Mouse (Mus musculus) CD4-positive, CD25-positive, alpha-beta regulatory T cell, adult 2 months (primary cell): Measurements from ENCODE around the gene Cd248.
"Not testable (repeated sequence)": the region's sequence is repeated elsewhere in the genome, so short reads cannot be mapped to it uniquely, and the experiment has no call there.

ENCODE experiments used
- DNase-seq: peaks from one replicate; pipeline ENCODE4 v3.0.0-alpha.2; 2012; ENCODE audit warnings: low read depth, low spot score

The Cd248 gene

GRCm38 (mm10) chr19:5073518-5073917, 5.6 kb downstream of the Cd248 start:
- DNase-seq, result no peak

GRCm38 (mm10) chr19:5079279-5079678, 11.4 kb downstream of the Cd248 start:
- no peak for DNase-seq

GRCm38 (mm10) chr19:5082005-5082404, 14.1 kb downstream of the Cd248 start:
- no peak for DNase-seq

- DNase-seq, result no peak
Observed at GRCm38 (mm10) chr19:5082596-5082995, 14.7 kb downstream of the Cd248 start.

GRCm38 (mm10) chr19:5083961-5084833, 16.3 kb downstream of the Cd248 start:
- no peak for DNase-seq

- DNase-seq, result no peak
Observed at GRCm38 (mm10) chr19:5084834-5085144, 16.9 kb downstream of the Cd248 start.

- DNase-seq, result peak; percentile 41
Observed at GRCm38 (mm10) chr19:5085145-5085863, 17.4 kb downstream of the Cd248 start, which contains the start of gene Tmem151a. TSS of gene Tmem151a (minus strand) at chr19:5085531.

GRCm38 (mm10) chr19:5086533-5086932, 18.7 kb downstream of the Cd248 start:
- not testable (repeated sequence) for DNase-seq

- peak; percentile 98 for DNase-seq
Observed at GRCm38 (mm10) chr19:5087884-5088728, 20.2 kb downstream of the Cd248 start, which contains the start of gene Yif1a. TSS of gene Yif1a (plus strand) at chr19:5088538.

GRCm38 (mm10) chr19:5089324-5089723, 21.4 kb downstream of the Cd248 start:
- DNase-seq, result no peak

GRCm38 (mm10) chr19:5092083-5092482, 24.2 kb downstream of the Cd248 start:
- DNase-seq, result no peak

GRCm38 (mm10) chr19:5093481-5094242, 25.8 kb downstream of the Cd248 start:
- DNase-seq, result no peak

GRCm38 (mm10) chr19:5094243-5094632, 26.4 kb downstream of the Cd248 start:
- DNase-seq, result peak; percentile 91

- no peak for DNase-seq
Observed at GRCm38 (mm10) chr19:5094746-5095417, 27.0 kb downstream of the Cd248 start.

- DNase-seq, result peak; percentile 48
Observed at GRCm38 (mm10) chr19:5095887-5096474, 28.1 kb downstream of the Cd248 start.

- DNase-seq, result no peak
Observed at GRCm38 (mm10) chr19:5097521-5098362, 29.9 kb downstream of the Cd248 start.

- peak; percentile 76 for DNase-seq
Observed at GRCm38 (mm10) chr19:5098363-5099143, 30.7 kb downstream of the Cd248 start, which contains the start of gene Cnih2. TSS of gene Cnih2 (minus strand) at chr19:5098521.

- DNase-seq, result peak; percentile 32
Observed at GRCm38 (mm10) chr19:5106074-5106473, 38.2 kb downstream of the Cd248 start.
